Mouse (Mus musculus) megakaryocyte progenitor cell, adult 5-6 weeks (primary cell): ENCODE measurements at regions not wholly inside any gene's neighbourhood (a gene's known extent, or its start where the extent isn't known, plus 50 kb on each side); places are given as distances from the start of the nearest gene placed in this dataset.
A peak's percentile ranks its signal among the peaks of the same experiment; 100 is the strongest.
"Not testable (repeated sequence)": the region's sequence is repeated elsewhere in the genome, so short reads cannot be mapped to it uniquely, and the experiment has no call there.

ENCODE experiments used
- ATAC-seq: replicated peaks from 2 replicates; pipeline ENCODE4 v1.8.0; 2016; ENCODE audit warnings: mild to moderate bottlenecking, moderate TSS enrichment, inconsistent platforms; ENCODE audit not compliant: poor library complexity

DNA sequence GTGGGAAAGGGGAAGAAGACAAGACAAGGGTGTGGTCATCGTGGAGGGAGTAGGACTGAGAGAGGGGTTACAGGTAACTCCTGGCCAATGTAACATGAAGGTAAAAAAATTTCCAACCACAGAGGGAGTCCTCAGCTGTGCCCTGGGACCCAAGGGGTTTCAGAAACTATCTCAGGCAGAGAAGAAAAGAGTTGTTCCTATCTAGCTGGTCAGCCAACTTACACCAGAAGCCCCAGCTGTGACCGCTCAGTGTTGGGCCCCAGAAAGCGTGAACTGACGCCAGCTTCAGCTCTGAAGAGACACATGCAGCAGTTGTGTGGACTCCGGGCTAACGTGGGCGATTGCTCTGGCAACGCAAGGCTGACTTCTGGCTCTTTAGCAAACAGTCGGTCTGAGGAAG, 52.2 kb downstream of the Rhob start:
- no peak for ATAC-seq

DNA sequence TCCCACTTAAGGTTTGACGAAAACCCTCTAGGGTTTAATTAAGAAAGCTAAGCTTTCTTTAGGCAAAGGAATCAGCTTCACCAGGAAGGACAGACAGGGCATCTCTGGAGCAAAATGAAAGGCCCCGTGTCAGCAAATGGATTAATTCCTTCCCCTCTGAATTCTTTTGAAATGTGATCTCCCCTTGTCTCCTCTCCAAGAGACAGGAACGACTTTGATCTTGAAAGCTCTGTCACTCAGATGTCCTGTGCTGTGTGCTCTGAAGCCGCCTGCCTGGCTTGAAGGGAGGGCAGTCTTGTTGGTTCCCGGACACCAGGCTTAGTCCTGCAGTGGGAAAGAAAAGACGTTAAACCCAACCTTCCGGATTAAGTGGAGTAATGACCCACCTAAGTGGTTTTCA, 52.8 kb downstream of the Rhob start:
- no peak for ATAC-seq

DNA sequence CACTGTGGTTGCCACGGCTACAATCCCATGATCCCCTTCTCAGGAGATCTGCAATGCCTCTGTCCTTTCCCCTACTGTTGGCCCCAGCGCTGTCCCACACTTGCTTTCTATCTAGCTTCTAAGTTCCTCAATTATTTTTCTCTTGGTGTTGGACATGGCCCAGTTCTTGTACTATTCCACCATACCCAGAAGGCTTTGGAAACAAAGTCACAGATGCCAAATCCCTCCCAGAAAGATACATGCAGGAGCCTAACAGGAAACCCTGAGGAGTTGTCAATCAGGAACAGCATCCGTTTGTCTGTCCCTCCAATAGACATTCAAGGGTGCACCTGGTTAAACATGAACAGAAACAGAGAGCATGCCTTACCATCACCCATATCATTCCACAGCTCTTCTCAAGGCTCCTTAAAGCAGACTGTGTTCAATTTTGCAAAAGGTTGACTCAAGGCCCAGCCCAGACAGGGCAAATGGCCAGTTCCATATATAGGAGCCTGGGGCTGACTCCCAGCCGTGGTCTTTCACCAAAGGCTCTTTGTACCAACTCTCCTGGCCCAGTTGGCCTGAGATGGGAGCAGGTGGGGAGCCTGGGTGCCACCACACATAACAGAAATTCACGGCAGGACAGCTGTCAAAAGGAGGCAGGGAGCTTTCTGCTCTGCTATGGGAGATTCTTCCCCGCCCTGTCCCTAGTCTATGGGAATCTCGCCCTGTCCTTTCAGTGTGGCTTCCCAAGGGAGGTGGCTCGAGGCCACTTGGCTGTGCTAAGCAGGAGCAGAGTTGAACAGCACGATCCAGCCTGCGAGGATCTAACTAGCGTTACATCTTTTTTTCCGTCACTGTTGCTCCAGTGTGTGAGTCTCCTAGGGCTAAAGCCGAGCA, 54.6 kb downstream of the Rhob start:
- ATAC-seq: 0 out of 2 replicates have a peak, but pooled peaks have one; percentile 32

DNA sequence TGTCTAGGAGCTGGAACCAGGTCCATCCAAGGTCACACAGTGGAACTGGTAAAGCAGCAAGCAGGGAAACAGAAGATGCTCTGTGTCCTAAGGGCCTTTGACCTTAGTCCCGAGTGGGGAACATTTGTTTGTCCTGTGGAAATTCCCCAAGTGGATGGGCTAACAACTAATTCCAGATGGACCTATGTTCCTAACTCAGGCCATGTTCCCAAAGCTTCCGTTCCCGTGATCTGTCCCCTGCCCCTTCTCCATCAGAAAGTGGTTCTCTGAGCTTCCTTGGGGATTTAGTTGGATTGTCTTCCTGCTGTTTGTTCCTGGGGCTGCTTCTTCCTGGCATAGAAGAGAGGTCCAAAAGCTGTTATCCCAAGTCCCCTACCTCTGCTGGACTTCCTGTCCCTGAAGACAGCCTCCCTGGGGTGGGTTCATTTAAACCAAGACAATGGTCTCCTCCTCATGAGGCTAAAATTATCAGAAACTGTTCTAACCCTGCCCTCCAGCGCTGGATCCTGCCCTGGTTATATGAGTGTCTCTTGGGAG, 55.8 kb downstream of the Rhob start:
- no peak for ATAC-seq

DNA sequence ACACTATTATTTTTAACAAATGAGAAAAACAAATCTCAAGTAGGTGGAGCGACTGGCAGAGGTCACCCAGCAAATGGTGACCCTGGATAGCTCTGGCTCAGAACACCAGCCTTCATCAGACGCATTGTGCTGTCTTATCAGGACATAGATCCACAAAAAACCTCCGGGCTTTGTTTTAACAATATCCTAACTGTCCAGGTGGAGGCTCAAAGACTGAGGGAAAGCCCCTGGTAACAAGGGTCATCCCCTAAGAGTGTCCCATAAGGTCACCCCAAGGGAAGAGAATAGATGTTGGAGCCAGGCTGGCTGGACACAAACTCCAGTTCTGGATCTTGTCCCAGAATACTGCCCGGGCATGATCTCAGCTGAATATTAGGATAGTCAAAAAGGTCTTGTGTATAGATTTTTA, 56.6 kb downstream of the Rhob start:
- no peak for ATAC-seq

DNA sequence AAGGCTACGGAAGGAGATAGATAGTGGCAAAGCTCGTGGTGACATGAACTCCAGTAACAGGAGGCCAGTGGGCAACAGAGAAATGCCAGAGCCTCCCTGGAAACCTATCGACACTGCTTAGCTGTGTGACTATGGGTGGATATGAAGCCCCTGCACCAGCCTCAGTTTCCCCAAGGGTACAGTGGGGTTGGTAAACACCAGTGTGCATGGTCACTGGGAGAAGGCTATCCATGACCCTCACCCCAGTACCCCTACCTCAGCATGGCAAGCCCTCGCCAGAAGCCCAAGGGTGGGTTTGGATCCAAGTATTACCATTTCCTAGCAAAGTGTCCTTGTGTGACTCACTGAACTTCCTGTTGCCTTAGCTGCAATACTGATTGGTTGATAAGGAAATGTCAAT, 58.5 kb downstream of the Rhob start:
- ATAC-seq: 0 out of 2 replicates have a peak, but pooled peaks have one; percentile 17

DNA sequence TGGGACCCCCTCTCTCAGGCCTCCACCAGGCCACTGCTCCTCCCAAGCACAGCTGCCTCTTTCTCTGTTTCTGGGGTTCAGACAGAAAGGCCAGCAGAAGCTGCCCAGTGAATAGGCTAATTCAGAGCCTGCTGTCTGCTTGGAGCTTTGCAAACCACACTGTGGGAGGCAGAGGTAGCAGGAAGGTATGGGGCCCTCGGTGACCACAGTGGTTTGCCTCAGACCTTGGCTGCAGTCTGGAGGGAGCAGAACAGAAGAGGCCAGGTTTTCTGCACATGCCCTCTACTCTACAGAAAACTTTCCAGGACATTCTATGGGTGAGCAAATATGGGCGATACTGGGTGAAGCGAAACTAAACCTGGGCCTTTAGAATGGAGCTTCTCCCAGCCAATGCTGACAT, 59.4 kb downstream of the Rhob start:
- ATAC-seq: peak; percentile 52

DNA sequence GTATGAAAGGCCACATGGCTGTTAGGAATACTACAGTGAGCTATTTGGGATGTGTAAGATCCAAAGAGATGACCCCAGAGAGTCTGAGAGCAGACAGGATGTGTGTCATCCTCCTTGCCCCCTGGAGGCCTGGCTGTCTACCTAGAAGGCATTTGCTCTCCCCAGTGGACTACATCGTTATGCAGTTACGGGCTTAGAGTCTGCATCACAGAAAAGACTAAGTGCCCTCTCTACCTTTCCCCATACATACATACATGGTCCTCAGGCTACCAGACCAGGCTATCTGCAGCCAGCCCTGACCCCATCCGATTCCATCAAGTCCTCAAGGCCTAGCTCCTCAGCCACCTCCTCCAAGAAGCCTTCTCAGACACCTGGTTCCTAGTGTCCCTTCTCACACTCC, 59.9 kb downstream of the Rhob start:
- no peak for ATAC-seq

DNA sequence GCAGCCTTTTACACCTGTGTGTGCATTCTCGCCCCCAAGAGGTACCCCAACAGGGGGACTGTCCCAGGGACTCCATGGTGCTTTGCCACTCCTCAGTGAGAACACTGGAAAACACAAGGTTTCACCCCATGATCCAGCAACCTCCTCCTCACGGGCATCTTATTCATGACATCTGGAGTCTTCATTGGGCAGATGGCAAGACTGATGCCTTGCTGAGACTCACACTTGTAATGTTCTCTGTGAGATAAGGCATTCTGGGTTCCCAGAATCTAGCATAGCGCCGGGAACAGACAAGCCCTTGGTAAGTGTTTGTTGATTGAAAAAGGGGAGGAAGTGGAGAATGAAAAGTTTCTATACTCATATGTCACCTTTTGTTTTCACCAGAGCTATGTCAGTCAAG, 60.3 kb downstream of the Rhob start:
- no peak for ATAC-seq

DNA sequence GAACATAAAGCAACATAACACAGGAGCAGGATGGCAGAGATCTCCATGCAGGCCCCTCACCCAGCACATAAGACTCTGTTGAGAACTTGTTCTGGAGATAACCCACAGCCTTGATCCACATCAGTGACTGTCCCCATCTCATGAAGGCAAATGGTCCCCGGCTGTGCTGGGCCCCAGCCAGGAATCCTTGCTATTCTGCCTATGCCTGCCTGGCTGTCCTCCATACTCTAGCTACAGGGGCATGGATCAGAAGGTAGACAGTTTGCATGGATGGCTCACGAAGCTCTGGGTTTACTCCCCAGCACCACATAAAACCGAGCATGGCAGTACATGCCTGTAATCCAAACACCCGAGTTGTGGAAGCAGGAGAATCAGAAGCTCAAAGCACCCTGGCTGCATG, 61.2 kb downstream of the Rhob start:
- no peak for ATAC-seq

DNA sequence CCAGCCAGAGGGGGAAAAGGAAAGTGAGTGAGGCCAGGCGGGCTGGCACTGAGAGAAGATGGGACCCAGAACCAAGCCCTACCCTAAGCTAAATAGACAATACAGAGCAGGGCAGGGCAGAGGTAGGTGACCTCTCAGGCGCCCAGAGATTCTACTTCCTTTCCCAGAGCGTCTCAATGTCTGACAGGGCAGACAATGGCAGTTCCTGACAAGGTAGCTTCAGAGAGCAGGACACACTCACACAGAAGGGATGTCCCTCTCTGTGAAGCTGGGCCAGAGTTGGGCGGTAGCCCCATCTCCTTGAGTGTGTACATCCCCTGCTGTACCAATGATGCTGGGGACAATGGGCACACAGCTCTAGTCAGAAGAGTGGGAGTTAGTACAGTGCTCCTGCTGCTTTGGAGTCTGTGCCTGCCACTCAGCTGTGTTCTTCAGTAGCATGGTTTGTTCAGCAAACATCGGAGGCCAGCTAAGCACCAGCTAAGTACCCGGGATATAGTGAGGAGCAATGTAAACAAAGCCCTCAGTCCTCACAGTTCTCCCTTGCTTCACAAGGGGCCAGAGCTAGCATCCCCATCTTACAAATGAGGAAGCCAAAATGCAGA, 62.7 kb downstream of the Rhob start:
- no peak for ATAC-seq

DNA sequence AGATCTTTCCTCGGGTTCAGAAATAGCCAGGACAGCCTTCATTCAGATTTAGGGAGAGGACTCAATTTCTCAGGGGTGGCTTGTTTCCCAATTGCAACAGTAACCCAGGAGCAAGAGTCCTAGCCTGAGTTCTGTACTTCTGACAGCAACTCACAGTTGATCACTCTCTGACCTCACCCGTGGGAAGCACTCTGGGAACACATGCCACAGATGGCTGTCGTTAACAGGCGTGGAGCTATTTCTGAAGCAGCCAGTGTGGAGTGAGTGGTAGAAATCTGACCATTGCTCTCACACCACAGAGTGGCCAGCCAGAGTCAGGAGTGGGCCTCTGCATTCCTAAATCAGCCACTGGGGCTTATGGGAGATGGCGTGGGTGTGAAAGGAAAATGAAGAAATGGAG, 63.3 kb downstream of the Rhob start:
- no peak for ATAC-seq

DNA sequence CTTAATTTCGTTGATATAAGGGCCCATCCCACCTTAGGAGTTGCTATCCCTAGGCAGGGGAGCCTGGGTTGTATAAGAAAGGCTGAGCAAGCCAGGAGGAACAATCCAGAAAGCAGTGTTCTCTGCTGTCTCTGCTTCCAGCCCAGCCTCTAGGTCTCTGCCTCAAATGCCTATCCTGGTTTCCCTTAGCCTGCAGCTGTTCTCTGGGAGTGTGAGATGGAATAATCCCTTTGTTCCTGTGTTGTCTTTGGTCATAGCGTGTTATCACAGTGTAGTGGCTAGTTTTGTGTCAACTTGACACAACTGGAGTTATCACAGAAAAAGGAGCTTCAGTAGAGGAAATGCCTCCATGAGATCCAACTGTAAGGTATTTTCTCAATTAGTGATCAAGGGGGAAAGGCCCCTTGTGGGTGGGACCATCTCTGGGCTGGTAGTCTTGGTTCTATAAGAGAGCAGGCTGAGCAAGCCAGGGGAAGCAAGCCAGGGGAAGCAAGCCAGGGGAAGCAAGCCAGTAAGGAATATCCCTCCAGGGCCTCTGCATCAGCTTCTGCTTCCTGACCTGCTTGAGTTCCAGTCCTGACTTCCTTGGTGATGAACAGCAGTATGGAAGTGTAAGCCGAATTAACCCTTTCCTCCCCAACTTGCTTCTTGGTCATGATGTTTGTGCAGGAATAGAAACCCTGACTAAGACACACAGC, 64.0 kb downstream of the Rhob start:
- ATAC-seq: not testable (repeated sequence)

DNA sequence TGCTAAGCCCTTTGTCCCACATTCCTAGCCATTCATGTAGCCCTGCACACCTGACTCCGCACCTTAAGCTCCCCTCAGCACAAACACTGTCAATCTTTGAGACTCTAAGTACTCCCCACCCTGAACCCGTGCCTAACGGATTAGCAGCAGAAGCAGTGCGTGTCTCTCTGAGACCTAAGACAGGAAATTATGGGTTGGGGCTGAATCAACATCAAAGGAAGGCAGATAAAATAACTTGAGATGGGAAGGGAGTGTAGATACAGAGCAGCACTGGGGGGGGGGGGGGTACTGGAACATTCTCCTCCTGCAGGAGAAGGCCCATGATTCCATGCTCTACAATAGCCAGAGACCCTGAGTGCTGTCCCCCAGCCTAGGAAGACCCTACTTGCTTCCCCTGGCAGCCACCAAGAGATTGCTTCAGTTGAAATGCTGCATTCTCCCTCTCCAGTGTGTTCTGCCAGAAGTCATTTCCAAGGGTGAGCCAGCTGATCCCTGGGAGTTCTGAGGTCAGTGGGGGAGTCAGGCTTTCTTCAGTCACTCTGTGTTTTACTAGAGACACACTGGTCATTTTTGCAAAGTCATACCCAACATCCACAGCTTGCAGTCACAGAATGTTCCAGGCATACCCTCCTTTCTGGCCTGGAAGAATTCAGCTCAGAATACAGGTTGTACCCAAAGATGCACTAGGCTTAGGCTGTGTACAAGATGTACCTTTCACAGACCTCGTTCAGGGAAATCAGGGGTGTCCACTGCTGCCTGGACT, 71.4 kb downstream of the Rhob start:
- ATAC-seq: no peak

DNA sequence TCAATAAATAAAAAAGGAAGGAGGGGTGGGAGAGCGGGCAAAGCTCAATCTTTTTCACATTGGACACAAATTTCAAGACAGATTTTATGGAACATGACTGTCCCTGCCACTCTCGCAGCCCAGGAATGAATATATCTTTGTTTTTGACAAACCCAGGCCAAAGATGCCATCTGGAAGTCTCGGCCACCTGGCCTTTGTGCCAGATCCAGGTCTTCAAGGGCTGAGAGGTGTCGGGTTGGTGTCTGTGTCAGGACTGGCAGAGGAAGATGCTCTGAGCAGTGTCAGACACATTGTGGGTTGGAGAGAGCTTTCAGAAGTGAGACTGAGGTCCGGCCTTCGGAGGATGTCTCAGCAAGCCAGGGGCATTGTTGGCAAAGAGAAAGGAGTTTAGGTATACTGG, 75.3 kb downstream of the Rhob start:
- ATAC-seq: no peak

DNA sequence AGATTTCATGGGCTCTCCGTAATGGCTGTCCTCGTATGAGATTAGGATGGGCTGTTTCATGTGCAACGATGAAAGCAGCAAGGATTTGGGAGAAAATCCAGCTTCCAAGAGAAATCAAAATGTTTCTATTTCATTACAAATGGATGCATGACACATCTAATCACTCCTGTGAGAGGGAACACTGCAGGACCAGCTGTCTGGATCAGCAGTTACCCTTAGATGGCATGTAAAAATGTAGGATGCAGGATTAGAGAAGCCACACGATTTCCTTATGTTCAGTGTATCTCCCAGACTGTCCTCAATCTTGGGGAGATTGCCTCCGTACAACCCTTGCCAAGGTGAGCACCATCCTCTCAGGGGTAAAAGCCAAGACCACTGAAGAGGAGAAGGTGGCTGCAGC, 77.1 kb downstream of the Rhob start:
- ATAC-seq: no peak

DNA sequence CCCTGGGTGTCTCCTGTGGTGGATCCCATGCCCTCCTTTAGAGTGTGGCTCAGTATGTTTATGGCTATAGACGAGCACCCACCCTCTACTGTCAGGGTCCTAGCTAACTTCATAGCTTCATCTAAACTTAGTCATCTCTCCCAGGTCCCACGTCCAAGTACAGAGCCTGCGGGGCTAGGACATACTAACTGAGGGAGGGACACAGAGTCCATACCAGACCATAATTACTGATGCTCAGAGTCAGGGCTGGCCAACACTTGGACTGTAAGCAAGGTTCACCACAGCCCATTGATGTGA, 78.6 kb downstream of the Rhob start:
- no peak for ATAC-seq

DNA sequence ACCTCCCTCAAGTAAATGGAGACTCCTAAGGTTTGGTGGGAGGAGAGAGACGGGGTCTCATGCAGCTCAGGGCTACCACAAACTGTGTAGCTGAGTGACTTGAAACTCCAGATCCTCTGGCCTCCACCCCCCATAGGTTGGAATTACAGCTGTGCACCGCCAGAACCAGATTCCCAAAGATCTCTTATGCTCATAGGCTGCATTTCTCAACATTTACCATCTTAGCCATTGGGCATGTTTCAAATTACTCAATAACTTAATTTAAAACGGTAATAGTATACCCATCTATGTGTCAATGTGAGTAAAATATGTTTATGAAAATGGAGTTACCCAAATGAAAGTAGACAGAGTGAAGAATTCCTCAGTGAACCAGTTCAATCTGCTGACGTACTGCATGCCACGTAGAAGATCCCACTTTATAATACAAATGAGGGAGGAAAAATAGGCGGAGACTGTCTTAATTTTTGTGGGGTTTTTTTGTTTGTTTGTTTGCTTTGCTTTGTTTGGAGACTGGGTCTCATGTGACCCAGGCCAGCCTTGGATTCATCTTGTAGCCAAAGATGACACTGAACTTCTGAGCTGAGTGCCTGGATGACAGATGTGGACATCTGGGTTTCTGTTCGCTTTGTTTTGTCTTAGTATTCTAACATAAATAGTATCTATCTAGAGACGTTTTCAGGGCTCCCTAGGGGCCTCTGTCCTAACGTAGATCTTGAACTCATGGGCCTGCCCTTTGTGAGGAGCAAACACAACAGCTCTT, 79.1 kb downstream of the Rhob start:
- ATAC-seq: no peak

DNA sequence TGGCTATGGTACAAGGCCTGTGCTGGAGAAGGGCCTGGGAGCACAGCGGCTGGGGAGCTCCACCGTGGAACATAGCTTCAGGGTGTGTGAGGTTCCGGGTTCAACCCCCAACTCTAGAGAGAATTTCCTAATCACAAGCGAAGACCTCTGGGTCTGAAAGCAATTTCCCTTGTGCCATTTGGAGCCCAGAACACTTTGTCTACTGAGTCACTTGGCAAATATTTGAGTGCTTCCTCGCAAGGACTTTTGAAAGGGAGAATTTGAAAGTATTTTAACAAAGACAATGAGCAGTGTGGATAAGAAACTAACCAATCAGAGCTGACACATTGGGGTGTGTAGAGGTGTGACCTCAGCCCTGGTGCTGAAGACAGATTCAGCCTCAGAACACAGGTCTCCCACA, 80.9 kb downstream of the Rhob start:
- ATAC-seq: no peak

DNA sequence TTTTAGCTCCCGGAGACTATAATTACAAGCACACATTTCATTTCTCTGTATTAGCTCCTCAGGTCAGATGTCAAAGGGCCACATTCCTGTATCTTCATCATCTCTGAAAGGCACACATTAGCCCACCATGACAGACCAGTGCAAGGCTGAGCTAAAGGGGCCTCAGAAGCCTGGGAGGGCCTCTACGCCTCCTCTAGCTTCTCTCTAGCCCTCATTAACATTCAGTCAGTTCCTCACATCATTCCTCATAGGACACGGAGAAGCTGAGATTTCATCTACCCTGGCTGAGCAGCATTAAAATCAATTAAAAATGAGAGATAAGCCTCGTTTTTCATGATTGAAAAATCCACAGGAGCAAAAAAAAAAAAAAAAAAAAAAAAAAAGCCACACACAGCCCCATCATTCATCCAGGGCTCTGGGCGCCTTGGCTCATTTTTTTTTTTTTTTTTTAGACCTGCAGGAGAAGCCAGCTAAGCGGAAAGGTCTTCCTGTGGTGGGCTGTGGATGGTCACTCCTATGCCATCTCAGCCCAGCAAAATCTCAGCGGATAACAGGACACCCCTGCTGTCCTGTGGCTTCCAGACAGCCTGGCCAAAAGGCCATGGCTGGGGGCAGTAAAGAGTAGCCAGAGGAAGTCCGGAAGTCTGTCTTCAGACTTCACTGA, 82.5 kb downstream of the Rhob start:
- no peak for ATAC-seq
